Mouse (Mus musculus): ENCODE results near the gene Zfpm1. TPM values are rescaled to one million over a fixed set of nuclear protein-coding genes. Genes with fewer than 3 reads are reported as not detected.
A peak's percentile ranks its signal among the peaks of the same experiment; 100 is the strongest.

Gene Zfpm1
- polyA plus RNA-seq, 1 experiment from 2014 or later = 2.3 TPM

DNA sequence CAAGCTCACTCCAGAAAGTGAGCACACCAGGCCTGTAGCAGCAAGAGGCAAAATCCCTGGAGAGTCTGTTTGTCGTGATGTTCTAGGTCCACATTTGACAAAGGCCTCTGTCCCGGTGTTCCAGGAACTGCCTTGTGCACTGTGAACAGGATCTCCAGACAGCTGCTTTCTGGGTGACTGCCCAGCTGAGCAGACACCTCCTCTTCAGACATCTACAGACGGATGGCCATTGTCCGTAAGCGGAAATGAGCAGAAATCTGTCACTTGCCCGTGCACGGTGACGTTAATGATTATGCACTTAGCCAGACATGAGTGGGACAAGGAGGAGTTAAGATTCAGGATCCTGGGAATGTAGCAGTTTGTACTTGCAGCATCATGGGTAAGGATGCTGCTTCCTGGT is 72.2 kb downstream of the Zfpm1 start:
- 73% methylated on average over 8 of the region's 8 CpGs for WGBS

GRCm38 (mm10) chr8:122355642-122356606 is 74.0 kb downstream of the Zfpm1 start:
- Histone ChIP-seq H3K27ac (replicated peaks) (no peak overlapping the region; the same call in 1 of the 2 replicates), H3K36me3 (ENCODE audit: control insufficient read depth, insufficient read depth, low read length) (no peaks in the 10 kb centered on the region), H3K9ac (ENCODE audit: low read length) (no peak overlapping the region; the same call in 1 of the 2 replicates), H3K4me2 (replicated peaks; ENCODE audit: low read depth) (no peak overlapping the region), H3K4me1 (replicated peaks; ENCODE audit: control insufficient read depth, insufficient read depth) (no peaks in the 10 kb centered on the region), H3K4me3 (ENCODE audit: low read depth, low read length) (no peak overlapping the region), H3K9me3 (ENCODE audit: control insufficient read depth, low read length) (no peaks in the 10 kb centered on the region), H3K27me3 (ENCODE audit: control insufficient read depth, insufficient read depth, low read length) (no peaks in the 10 kb centered on the region)
- 57% methylated on average over 9 of the region's 9 CpGs for WGBS
- ATAC-seq (ENCODE audit: low FRiP score, low TSS enrichment) = peak; percentile 75
- DNase-seq (ENCODE audit: low spot score) = peak; percentile 65
- no peak for TF ChIP-seq CTCF (IDR thresholded peaks at IDR 0.05; ENCODE audit: low read depth)
- TF ChIP-seq EP300 (optimal IDR thresholded peaks at IDR 0.05) = peak; percentile 65

More for the DNA sequence above, 72.2 kb downstream of the Zfpm1 start:
- no peak for DNase-seq (ENCODE audit: low spot score)
- no peak overlapping the region for H3K27ac ChIP-seq (replicated peaks)
- no peak overlapping the region for H3K9ac ChIP-seq (ENCODE audit: low read length)
- ATAC-seq (ENCODE audit: low FRiP score, low TSS enrichment) = no peak
- H3K4me1 ChIP-seq (replicated peaks; ENCODE audit: control insufficient read depth, insufficient read depth) = no peaks in the 10 kb centered on the region
- H3K36me3 ChIP-seq (ENCODE audit: control insufficient read depth, insufficient read depth, low read length) = no peaks in the 10 kb centered on the region
- H3K27me3 ChIP-seq (ENCODE audit: control insufficient read depth, insufficient read depth, low read length) = no peaks in the 10 kb centered on the region
- no peak overlapping the region for H3K4me3 ChIP-seq (ENCODE audit: low read depth, low read length)
- H3K9me3 ChIP-seq (ENCODE audit: control insufficient read depth, low read length) = no peaks in the 10 kb centered on the region
- no peak overlapping the region for H3K4me2 ChIP-seq (replicated peaks; ENCODE audit: low read depth)
- TF ChIP-seq EP300 (optimal IDR thresholded peaks at IDR 0.05) (no peak), CTCF (IDR thresholded peaks at IDR 0.05; ENCODE audit: low read depth) (no peak)

- Histone ChIP-seq H3K9ac (ENCODE audit: low read length) (no peak overlapping the region), H3K4me2 (replicated peaks; ENCODE audit: low read depth) (no peak overlapping the region), H3K9me3 (ENCODE audit: control insufficient read depth, low read length) (no peaks in the 10 kb centered on the region), H3K27me3 (ENCODE audit: control insufficient read depth, insufficient read depth, low read length) (no peaks in the 10 kb centered on the region), H3K36me3 (ENCODE audit: control insufficient read depth, insufficient read depth, low read length) (no peaks in the 10 kb centered on the region), H3K4me3 (ENCODE audit: low read depth, low read length) (no peak overlapping the region), H3K4me1 (replicated peaks; ENCODE audit: control insufficient read depth, insufficient read depth) (no peaks in the 10 kb centered on the region), H3K27ac (replicated peaks) (no peak overlapping the region)
- no peak for ATAC-seq (ENCODE audit: low FRiP score, low TSS enrichment)
- no peak for DNase-seq (ENCODE audit: low spot score)
- TF ChIP-seq CTCF (IDR thresholded peaks at IDR 0.05; ENCODE audit: low read depth) (no peak), EP300 (optimal IDR thresholded peaks at IDR 0.05) (no peak)
- WGBS = 64% methylated on average over 11 of the region's 11 CpGs
These were observed 75.3 kb downstream of the Zfpm1 start for GRCm38 (mm10) chr8:122357202-122357601.

- ATAC-seq (ENCODE audit: low FRiP score, low TSS enrichment) = no peak
- H3K27ac ChIP-seq (replicated peaks) = no peak overlapping the region
- WGBS = 68% methylated on average over 5 of the region's 5 CpGs
- no peak for TF ChIP-seq CTCF (IDR thresholded peaks at IDR 0.05; ENCODE audit: low read depth)
- no peak for TF ChIP-seq EP300 (optimal IDR thresholded peaks at IDR 0.05)
- no peaks in the 10 kb centered on the region for H3K27me3 ChIP-seq (ENCODE audit: control insufficient read depth, insufficient read depth, low read length)
- H3K4me2 ChIP-seq (replicated peaks; ENCODE audit: low read depth) = no peak overlapping the region
- DNase-seq (ENCODE audit: low spot score) = no peak
- H3K4me3 ChIP-seq (ENCODE audit: low read depth, low read length) = no peak overlapping the region
- no peaks in the 10 kb centered on the region for H3K9me3 ChIP-seq (ENCODE audit: control insufficient read depth, low read length)
- no peak overlapping the region for H3K9ac ChIP-seq (ENCODE audit: low read length)
- H3K36me3 ChIP-seq (ENCODE audit: control insufficient read depth, insufficient read depth, low read length) = no peaks in the 10 kb centered on the region
- H3K4me1 ChIP-seq (replicated peaks; ENCODE audit: control insufficient read depth, insufficient read depth) = no peaks in the 10 kb centered on the region
These were observed 75.7 kb downstream of the Zfpm1 start for GRCm38 (mm10) chr8:122357641-122358040.

DNA sequence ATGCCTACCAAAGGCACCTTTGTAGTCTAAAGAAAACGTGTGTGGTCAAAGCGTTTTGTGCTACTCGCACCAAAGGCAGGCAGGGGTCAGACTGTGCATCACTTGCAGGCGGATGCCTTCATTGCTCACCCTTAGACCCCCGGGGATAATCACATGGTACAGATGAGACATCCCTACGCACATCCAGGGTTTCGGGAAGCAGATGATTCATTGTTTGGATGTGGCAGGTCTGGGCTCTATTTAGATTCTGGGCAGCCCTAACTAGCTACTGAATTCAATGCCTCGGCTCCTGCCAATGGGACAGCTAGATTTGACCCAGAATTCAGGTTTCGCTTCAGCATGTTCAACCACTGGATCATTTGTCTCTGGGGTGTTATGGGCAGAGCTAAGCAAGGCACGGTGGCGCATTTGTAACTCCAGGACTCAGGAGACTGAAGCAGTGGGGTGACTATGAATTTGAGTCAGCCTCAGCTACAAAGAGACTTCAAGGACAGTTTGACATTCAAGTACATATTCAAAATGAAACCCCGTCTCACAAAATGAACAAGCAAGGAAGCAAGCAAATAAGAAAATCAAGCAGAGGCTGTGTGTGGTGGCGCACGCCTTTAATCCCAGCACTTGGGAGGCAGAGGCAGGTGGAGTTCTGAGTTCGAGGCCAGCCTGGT is 77.3 kb downstream of the Zfpm1 start:
- no peaks in the 10 kb centered on the region for H3K9me3 ChIP-seq (ENCODE audit: control insufficient read depth, low read length)
- TF ChIP-seq CTCF (IDR thresholded peaks at IDR 0.05; ENCODE audit: low read depth) (no peak), EP300 (optimal IDR thresholded peaks at IDR 0.05) (no peak)
- no peaks in the 10 kb centered on the region for H3K4me1 ChIP-seq (replicated peaks; ENCODE audit: control insufficient read depth, insufficient read depth)
- no peak overlapping the region for H3K27ac ChIP-seq (replicated peaks)
- ATAC-seq (ENCODE audit: low FRiP score, low TSS enrichment) = no peak
- DNase-seq (ENCODE audit: low spot score) = no peak
- no peak overlapping the region for H3K4me3 ChIP-seq (ENCODE audit: low read depth, low read length)
- no peak overlapping the region for H3K9ac ChIP-seq (ENCODE audit: low read length)
- WGBS = 71% methylated on average over 15 of the region's 15 CpGs
- H3K36me3 ChIP-seq (ENCODE audit: control insufficient read depth, insufficient read depth, low read length) = no peaks in the 10 kb centered on the region
- H3K27me3 ChIP-seq (ENCODE audit: control insufficient read depth, insufficient read depth, low read length) = no peaks in the 10 kb centered on the region
- no peak overlapping the region for H3K4me2 ChIP-seq (replicated peaks; ENCODE audit: low read depth)
